Mouse (Mus musculus): ENCODE measurements around the gene Ahnak. TPM values are rescaled to one million over a fixed set of nuclear protein-coding genes. Genes with fewer than 3 reads are reported as not detected.
"Not testable (repeated sequence)": the region's sequence is repeated elsewhere in the genome, so short reads cannot be mapped to it uniquely, and the experiment has no call there.

Gene Ahnak
- total RNA-seq, 2 experiments from 2014 or later, result 14.7 to 15.7 TPM

DNA sequence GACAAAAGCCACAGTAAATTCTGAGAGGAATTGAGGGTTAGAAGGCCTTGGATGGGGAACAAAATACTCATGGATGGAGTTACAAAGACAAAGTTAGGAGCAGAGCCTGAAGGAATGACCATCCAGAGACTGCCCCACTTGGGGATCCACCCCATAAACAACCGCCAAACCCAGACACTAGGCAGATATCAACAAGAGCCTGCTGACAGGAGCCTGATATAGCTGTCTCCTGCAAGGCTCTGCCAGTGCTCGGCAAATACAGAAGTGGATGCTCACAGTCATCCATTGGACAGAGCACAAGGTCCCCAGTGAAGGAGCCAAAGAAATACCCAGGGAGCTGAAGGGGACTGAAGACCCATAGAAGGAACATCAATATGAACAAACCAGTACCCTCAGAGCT, 94.8 kb downstream of the Ahnak start:
- DNase-seq (ENCODE audit: extremely low spot score in 1 of 2, low spot score in 1 of 2), result not testable (repeated sequence)

DNA sequence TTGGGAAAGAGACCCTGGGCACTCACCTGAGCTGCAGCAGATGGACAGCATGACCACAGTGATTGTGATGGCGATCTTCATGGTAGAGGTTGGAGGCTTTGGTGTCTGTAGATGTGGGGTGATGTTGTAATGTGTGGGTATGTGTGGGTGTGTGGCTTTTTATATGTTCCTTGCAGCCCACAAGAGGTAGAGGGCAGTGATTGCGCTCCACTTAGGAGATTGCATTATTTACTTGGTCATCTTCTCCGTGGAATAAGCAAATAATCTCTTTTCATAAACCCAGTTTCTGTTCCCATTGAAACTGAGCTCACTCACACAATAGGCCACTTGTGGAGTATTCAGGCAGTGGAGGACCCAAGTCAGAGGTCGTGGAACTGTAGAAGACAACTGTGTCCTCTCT, 98.7 kb downstream of the Ahnak start, which contains the start of gene Scgb1a1:
TSS of gene Scgb1a1 (minus strand) at position 138 of the 400 bp plus-strand sequence.
- no peak for DNase-seq (ENCODE audit: extremely low spot score in 1 of 2, low spot score in 1 of 2)

- DNase-seq (ENCODE audit: extremely low spot score in 1 of 2, low spot score in 1 of 2), result no peak
Measured at GRCm38 (mm10) chr19:9090191-9090590, 101.1 kb downstream of the Ahnak start.

DNA sequence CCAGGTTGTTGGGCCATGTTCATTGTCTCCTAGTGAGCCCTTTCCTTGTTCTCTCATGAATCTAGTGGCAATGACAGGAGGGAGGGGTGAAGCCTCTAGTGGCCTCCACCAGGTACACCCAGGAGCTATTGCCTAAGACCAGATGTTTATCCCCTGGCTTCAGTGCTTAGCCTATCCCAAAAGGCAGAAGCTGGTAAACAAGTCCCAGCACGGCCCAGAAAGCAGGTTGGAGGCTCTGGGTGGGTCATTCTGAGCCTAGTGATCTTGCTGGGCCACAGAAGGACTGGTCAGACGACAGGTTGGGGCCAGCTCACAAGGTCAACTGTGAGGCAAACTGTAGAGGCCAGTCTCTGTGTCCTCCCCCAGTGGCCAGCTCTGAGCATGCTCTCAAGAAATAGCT, 101.6 kb downstream of the Ahnak start:
- no peak for DNase-seq (ENCODE audit: extremely low spot score in 1 of 2, low spot score in 1 of 2)

- no peak for DNase-seq (ENCODE audit: extremely low spot score in 1 of 2, low spot score in 1 of 2)
Measured at GRCm38 (mm10) chr19:9095111-9095510, 106.0 kb downstream of the Ahnak start.

GRCm38 (mm10) chr19:9097441-9097840, 108.4 kb downstream of the Ahnak start:
- no peak for DNase-seq (ENCODE audit: extremely low spot score in 1 of 2, low spot score in 1 of 2)

GRCm38 (mm10) chr19:9099751-9100150, 110.7 kb downstream of the Ahnak start:
- DNase-seq (ENCODE audit: extremely low spot score in 1 of 2, low spot score in 1 of 2), result no peak

DNA sequence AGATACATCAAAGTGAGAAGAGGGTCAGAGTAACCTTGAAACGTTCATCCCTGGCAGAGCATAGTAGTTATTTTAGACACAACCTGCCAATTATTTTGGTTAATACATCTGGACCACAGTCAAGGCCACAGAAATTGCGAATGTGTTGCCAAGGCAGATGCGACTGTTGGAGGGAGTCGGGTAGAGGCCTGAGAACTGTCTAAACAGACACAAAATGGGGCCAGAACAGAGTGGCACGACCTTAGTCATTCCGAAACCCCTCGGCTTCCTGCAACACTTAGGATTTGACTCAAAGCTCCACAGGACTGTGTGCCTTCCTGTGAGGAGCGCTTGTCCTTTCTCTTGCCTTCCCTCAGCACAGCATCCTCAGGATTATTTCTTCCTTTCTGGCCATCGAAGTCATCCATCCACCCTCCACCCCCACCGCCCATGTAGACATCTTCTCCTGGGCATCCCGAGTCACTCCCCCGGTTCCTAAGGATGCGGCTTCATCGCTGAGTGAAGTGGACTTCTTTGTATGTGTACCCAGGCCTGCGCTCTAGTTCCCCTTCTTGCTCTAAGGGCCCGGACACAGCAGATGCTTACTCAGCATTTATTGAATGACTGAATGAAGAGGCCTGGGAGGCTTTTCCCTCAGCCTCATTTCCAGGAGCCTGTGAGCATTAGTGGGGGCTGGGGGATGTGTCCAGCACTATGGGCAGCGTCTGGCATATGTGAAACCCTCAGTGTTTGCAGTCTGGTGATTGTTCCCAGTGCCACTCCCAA, 111.4 kb downstream of the Ahnak start:
- DNase-seq (ENCODE audit: extremely low spot score in 1 of 2, low spot score in 1 of 2), result no peak

DNA sequence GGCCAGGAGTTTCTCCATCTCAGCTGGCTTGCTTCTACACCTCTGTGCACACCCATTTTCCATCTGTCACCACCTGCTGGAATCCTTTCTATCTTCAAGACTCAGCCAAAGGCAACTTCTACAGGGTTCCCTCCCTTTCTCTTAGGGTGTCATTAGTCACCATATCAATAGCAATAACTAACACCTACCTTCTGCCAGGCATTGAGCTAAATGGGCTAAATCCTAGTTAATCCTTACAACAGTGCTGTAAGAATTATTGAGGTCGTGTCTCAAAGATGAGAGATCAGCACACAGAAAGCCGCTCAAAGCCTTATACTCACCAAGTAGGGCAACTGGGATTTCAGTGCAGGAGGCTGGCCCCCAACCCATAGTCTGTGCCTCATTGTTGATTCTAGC, 112.0 kb downstream of the Ahnak start:
- DNase-seq (ENCODE audit: extremely low spot score in 1 of 2, low spot score in 1 of 2), result no peak

- no peak for DNase-seq (ENCODE audit: extremely low spot score in 1 of 2, low spot score in 1 of 2)
Measured at GRCm38 (mm10) chr19:9103986-9104385, 114.9 kb downstream of the Ahnak start.

GRCm38 (mm10) chr19:9105101-9105685, 116.1 kb downstream of the Ahnak start:
- DNase-seq (ENCODE audit: extremely low spot score in 1 of 2, low spot score in 1 of 2), result no peak

- DNase-seq (ENCODE audit: extremely low spot score in 1 of 2, low spot score in 1 of 2), result no peak
Measured at GRCm38 (mm10) chr19:9106096-9106495, 117.0 kb downstream of the Ahnak start.

DNA sequence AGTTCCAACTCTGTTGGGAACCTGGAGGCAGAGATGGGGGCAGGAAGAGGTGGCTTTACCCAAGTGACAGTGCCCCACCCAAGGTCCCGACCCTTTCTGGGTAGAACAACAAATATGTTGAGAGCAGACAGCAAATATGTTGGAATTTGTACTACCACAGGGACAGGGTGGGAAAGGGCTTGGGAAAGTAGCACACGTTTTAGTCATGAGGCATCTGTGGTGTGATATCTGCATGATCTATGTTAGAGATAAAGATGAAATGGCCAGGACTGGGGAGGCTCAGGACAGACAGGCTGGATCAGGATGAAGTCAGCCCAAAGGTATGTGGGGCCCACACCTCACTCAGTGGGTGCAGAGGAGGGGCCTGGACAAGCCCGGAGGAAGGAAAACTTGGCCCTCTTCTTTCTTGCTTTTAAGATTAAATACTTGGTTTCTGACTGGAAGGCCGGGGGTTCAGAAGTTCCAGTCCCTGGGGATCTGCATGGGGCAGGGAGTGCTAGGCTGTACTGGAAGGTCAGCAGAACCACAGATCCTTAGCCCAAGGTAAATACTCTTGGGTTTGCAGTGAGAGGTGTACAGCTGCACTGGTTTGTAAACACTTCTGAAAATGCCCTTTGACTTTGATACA, 117.8 kb downstream of the Ahnak start:
- no peak for DNase-seq (ENCODE audit: extremely low spot score in 1 of 2, low spot score in 1 of 2)

GRCm38 (mm10) chr19:9107379-9107755, 118.3 kb downstream of the Ahnak start:
- DNase-seq (ENCODE audit: extremely low spot score in 1 of 2, low spot score in 1 of 2), result no peak

DNA sequence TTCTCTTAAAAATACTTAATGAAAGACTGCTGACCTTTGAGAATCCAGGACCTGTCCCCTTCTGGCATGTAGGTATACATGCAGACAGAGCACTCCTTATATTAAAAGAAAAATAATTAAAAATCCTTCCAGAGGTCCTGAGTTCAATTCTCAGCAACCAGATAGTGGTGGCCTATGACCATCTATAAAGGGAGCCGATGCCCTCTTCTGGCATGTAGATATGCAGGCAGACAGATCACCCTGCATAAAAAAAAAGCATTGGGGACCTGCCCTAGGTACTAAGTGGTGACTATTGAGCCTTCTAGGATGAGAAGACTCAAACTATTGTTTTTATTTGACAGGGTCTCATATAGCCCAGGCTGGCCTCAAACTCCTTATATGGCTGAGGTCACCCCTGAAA, 119.5 kb downstream of the Ahnak start:
- no peak for DNase-seq (ENCODE audit: extremely low spot score in 1 of 2, low spot score in 1 of 2)

DNA sequence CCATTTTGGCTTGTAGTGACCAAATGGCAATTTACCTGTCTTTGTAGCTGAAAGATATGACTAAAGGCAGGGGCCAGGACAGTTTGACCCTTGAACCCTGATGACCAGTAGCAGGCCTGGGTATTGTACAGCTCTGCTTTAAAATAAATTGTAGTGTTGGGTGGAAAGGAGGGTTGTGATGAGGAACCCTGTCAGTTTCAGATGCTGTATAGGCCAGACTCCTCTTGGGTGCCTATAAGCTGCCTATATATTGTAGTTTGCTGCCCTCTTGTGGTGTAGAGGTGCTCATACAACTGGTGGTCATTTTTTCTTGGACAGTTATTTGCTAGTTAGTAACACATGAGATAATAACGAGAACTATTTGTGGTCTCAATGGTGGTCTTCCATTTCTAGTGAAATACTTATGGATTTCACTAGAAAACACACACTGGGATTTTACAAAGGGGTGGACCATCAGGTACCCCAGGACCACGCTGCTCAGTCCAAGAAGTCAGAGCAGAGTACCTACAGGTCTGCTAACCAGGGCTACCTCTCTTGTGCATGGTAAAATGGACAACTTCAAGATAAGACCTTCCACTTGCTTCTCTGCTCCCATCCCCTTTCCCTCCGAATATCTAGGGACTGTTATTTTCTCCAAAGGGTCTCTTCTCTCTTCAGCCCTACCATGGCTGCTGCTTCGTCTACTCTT, 121.2 kb downstream of the Ahnak start:
- DNase-seq (ENCODE audit: extremely low spot score in 1 of 2, low spot score in 1 of 2), result no peak

DNA sequence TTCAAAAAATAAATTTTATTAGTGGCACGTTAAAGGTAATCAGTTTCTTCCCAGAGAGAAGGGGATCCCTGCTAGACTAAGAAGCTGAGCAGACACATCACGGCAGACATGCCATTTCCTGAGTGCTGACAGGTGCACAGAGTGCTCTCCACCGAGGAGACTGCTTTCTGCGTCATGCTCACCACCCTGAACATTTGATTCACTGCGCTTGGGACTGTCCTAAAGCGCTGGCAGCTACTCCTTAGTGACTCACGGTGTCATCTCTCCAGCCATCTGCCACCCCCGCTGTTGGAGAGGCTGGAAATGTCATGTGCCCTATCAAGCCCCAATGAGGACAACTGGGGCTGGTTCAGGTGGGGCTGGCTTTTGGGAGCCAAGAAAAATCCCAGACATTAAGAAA, 123.0 kb downstream of the Ahnak start:
- no peak for DNase-seq (ENCODE audit: extremely low spot score in 1 of 2, low spot score in 1 of 2)

GRCm38 (mm10) chr19:9116268-9116667, 127.2 kb downstream of the Ahnak start:
- no peak for DNase-seq (ENCODE audit: extremely low spot score in 1 of 2, low spot score in 1 of 2)

DNA sequence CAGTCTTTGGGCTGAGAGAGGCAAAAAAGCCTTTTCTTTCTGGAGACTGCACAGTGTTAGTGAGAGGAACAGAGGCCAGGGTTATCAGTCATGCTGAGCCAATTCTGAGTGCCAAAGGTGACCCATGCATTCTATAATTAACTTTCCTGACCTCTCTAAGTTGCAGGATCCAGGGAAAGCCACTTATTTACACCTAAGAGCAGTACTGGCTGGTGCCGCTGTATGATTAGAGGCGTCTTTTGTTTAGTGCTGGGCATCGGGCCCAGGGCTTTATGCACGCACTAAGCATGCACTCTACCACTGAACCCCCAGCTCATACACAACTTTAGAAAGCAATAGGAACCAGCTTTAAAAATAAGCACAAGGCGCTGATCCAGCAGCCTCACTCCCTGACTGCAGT, 128.2 kb downstream of the Ahnak start:
- no peak for DNase-seq (ENCODE audit: extremely low spot score in 1 of 2, low spot score in 1 of 2)

DNA sequence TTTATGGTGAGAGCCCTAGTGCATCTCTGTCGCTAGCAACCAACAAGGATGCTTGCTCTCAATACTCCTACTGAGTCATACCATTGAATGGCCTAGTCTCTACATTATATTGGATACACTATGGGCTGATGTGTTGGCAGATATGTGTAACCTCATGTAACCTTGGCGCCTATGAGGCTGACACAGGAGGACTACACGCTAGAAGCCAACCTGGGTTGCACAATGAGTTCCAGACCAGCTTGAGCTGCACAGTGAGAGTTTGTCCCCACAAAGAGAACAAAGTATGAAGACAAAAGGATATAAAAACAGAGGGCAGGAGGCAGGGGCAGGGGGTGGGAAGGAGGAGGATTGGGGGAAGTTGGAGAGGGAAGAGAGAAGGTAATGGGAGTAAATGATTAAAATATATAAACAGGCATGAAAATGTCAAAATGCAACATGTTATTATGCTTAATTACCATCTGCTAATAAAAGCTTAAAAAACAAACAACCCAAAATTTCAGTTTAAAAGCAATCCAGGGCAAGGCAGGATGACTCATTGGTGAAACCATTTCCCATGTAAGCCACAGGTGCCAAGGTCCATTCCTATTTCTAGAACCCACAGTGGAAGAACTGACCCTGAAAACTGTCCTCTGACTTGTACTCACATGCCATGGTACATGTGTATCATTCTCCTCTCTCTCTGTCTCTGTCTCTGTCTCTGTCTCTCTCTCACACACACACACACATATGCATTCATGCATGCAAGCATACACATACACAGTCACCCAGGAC, 130.8 kb downstream of the Ahnak start:
- no peak for DNase-seq (ENCODE audit: extremely low spot score in 1 of 2, low spot score in 1 of 2)
